Mouse (Mus musculus) hindbrain, embryonic 10.5 days (tissue): Measurements from ENCODE around the gene Ets2. TPM values are rescaled to one million over a fixed set of nuclear protein-coding genes. Genes with fewer than 3 reads are reported as not detected.
"Not testable (repeated sequence)": the region's sequence is repeated elsewhere in the genome, so short reads cannot be mapped to it uniquely, and the experiment has no call there.

Source experiments
- DNase-seq: peaks from one replicate; pipeline ENCODE4 v3.0.0-alpha.2; 2017; ENCODE audit warnings: low spot score
- H3K27ac ChIP-seq: fragments of 300-500 bp; sonication (generic); 2 replicates; pipeline ENCODE4 v1.5.1; 2016; ENCODE audit warnings: mild to moderate bottlenecking, moderate library complexity
- H3K27me3 ChIP-seq: fragments of 300-500 bp; sonication (generic); 2 replicates; pipeline ENCODE4 v1.6.1; 2016; ENCODE audit warnings: mild to moderate bottlenecking; ENCODE audit not compliant: poor library complexity, insufficient read depth, severe bottlenecking
- H3K36me3 ChIP-seq: fragments of 300-500 bp; sonication (generic); 2 replicates; pipeline ENCODE4 v1.6.1; 2016; ENCODE audit warnings: mild to moderate bottlenecking, moderate library complexity
- H3K4me1 ChIP-seq: fragments of 300-500 bp; sonication (generic); replicated peaks from 2 replicates; pipeline ENCODE4 v1.6.1; 2016; ENCODE audit warnings: mild to moderate bottlenecking
- H3K4me3 ChIP-seq: fragments of 300-500 bp; sonication (generic); 2 replicates; pipeline ENCODE4 v1.5.1; 2016; ENCODE audit warnings: mild to moderate bottlenecking, moderate library complexity
- H3K9me3 ChIP-seq: fragments of 300-500 bp; sonication (generic); 2 replicates; pipeline ENCODE4 v1.6.1; 2016; ENCODE audit warnings: mild to moderate bottlenecking, moderate library complexity
- WGBS: fragments of 180-500 bp; shearing (Covaris S2); methylation state at CpG from one replicate; pipeline ENCODE4 v1.1.7; 2016; 5-methylcytosine and 5-hydroxymethylcytosine counted together
- polyA plus RNA-seq: library from polyadenylated mRNA; unstranded; fragments of >200 nt; fragmentation: Nextera tagmentation; extraction: Ambion mirVana; gene quantifications from 2 replicates; pipeline ENCODE4 v1.2.1, GENCODE M21; 2016

Gene Ets2
- polyA plus RNA-seq, 1 experiment from 2014 or later = 19.6 TPM

- 83% methylated on average over 6 of the region's 6 CpGs for WGBS
- H3K4me1 ChIP-seq = no peaks in the 10 kb centered on the region
Observed at GRCm38 (mm10) chr16:95763201-95763600, 61.3 kb downstream of the Ets2 start.

GRCm38 (mm10) chr16:95764041-95764440, 62.2 kb downstream of the Ets2 start:
- H3K4me3 ChIP-seq, H3K4me1 ChIP-seq, DNase-seq, H3K9me3 ChIP-seq, H3K27ac ChIP-seq, H3K27me3 ChIP-seq, H3K36me3 ChIP-seq: not testable (repeated sequence)
- 74% methylated on average over 8 of the region's 8 CpGs for WGBS

More at GRCm38 (mm10) chr16:95763201-95763600, 61.3 kb downstream of the Ets2 start:
- no peak for DNase-seq
- Histone ChIP-seq H3K27me3 (no peaks in the 10 kb centered on the region), H3K9me3 (no peaks in the 10 kb centered on the region), H3K4me3 (no peak overlapping the region), H3K27ac (no peak overlapping the region), H3K36me3 (no peaks in the 10 kb centered on the region)

- H3K27ac ChIP-seq = no peak overlapping the region
- H3K9me3 ChIP-seq = no peaks in the 10 kb centered on the region
- no peak overlapping the region for H3K4me3 ChIP-seq
- DNase-seq = no peak
- WGBS = 74% methylated on average over 3 of the region's 3 CpGs
- H3K4me1 ChIP-seq = 0 out of 2 replicates have a peak, but pooled peaks cover 2% of the 10 kb centered on the region
- H3K36me3 ChIP-seq = no peaks in the 10 kb centered on the region
- no peaks in the 10 kb centered on the region for H3K27me3 ChIP-seq
Observed at GRCm38 (mm10) chr16:95766181-95766580, 64.3 kb downstream of the Ets2 start.

- 70% methylated on average over 2 of the region's 2 CpGs for WGBS
- 0 out of 2 replicates have a peak, but pooled peaks cover 2% of the 10 kb centered on the region for H3K4me1 ChIP-seq
- no peak overlapping the region for H3K4me3 ChIP-seq
- H3K9me3 ChIP-seq = no peaks in the 10 kb centered on the region
- no peaks in the 10 kb centered on the region for H3K36me3 ChIP-seq
- H3K27ac ChIP-seq = no peak overlapping the region
- no peaks in the 10 kb centered on the region for H3K27me3 ChIP-seq
- no peak for DNase-seq
Observed at GRCm38 (mm10) chr16:95767246-95767645, 65.4 kb downstream of the Ets2 start.

GRCm38 (mm10) chr16:95769066-95769995, 67.5 kb downstream of the Ets2 start:
- no peaks in the 10 kb centered on the region for H3K36me3 ChIP-seq
- H3K27ac ChIP-seq = 0 out of 2 replicates have a peak overlapping the region, but pooled peaks have one; percentile 4
- WGBS = 53% methylated on average over 14 of the region's 14 CpGs
- DNase-seq = no peak
- no peak overlapping the region for H3K4me3 ChIP-seq
- H3K4me1 ChIP-seq = 0 out of 2 replicates have a peak, but pooled peaks cover 2% of the 10 kb centered on the region
- H3K27me3 ChIP-seq = no peaks in the 10 kb centered on the region
- no peaks in the 10 kb centered on the region for H3K9me3 ChIP-seq

- 89% methylated on average over 5 of the region's 5 CpGs for WGBS
- H3K4me1 ChIP-seq = 0 out of 2 replicates have a peak, but pooled peaks cover 2% of the 10 kb centered on the region
- no peaks in the 10 kb centered on the region for H3K27me3 ChIP-seq
- no peak overlapping the region for H3K27ac ChIP-seq
- no peak for DNase-seq
- no peaks in the 10 kb centered on the region for H3K36me3 ChIP-seq
- H3K4me3 ChIP-seq = no peak overlapping the region
- H3K9me3 ChIP-seq = no peaks in the 10 kb centered on the region
Observed at GRCm38 (mm10) chr16:95769996-95770334, 68.1 kb downstream of the Ets2 start.

- 0 out of 2 replicates have a peak, but pooled peaks cover 2% of the 10 kb centered on the region for H3K4me1 ChIP-seq
- no peaks in the 10 kb centered on the region for H3K27me3 ChIP-seq
- no peaks in the 10 kb centered on the region for H3K9me3 ChIP-seq
- H3K36me3 ChIP-seq = no peaks in the 10 kb centered on the region
- no peak for DNase-seq
- no peak overlapping the region for H3K27ac ChIP-seq
- H3K4me3 ChIP-seq = no peak overlapping the region
Observed at GRCm38 (mm10) chr16:95770402-95770801, 68.5 kb downstream of the Ets2 start.

Other genes with a start within 250 kb of the Ets2 start
- gene Erg, start 115.5 kb upstream of the Ets2 start, polyA plus RNA-seq = 2.1 and 2.2 TPM in 2 replicates